Mouse (Mus musculus) right cerebral cortex, adult 2 months (tissue): ENCODE results near the gene Ecpas.
A peak's percentile ranks its signal among the peaks of the same experiment; 100 is the strongest.

Experiments
- DNase-seq, 2 experiments: peaks; one replicate each; pipeline ENCODE4 v3.0.0; 2021 to 2022; ENCODE audit warnings: low spot score in 2 of 2

Gene Ecpas

DNA sequence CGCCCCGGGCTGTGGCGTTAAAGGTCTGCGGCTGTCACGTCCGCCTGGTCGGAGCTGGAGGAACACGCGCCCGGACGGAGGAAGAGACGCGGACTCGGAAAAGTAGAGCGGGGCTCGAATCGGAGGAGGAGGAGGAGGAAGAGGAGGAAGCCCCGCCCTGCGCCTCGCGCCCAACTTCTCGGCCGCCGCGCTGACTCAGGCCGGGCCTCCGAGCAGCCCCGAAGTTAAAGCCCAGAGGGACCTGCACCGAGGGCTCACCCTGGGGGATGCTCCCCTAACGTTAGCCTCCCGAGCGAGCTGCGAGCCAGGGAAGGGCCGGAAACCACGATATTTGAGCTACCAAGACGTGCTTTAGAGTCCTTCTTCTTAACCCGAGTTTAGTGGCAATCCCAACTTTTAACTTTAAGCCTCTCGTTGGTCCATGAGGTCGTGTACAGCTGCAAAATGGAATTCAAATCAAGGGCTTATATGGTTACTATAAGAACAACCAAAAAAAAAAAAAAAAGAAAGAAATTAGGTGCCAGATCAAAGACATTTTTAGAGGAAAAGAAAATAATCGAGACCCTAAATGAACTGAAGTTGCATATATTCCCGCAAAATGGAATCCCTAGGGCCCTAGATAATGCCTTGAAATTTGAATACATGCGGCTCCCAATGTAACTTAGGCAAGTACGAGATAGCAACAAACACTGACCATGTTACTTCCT, at the start of gene Ecpas:
Gene Ecpas, minus strand, starts transcription at position 121 of the 707 bp plus-strand sequence.
- peak; percentile 74 to 78 for DNase-seq

DNA sequence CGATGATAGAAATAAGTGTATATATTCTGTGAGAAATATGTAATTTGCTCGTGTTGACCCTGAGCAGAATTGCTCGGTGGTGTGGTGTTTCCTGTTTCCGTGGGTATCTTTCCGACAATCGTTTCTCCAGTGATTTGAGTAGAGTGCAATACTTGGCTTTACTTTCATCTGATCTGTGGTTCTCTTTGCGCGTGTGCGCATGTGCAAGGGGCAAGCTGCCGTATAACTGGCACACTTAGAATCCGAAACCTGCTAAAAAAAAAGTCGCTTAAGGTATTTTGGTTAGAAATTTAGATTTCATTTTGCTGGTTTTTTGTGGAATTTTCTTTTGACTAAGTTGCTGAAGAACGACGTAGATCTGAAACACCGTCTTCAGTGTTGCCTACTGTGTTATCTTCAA, 49.2 kb upstream of the Ecpas start:
- no peak for DNase-seq

DNA sequence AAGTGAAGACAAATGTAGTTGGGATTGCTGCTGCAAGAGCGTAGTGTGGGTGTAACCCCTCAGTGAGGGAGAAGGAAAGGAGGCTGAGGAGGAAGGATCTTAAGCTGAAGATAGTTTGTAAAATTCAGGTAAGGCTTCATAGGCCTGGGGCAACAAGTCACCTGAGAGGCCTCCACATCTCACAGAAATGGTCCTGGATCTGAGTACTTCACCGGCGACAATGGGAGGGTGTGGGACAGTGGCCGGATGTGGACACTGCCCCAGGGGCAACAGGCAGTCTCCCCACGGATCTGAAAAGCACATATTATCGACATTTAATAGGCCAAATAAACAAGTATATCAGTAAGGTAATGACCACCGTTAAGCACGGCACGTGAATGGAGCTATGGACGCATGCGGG, 40.1 kb upstream of the Ecpas start:
- no peak for DNase-seq

- no peak for DNase-seq
Measured at GRCm38 (mm10) chr4:58948391-58948790, 35.8 kb upstream of the Ecpas start.

GRCm38 (mm10) chr4:58944695-58945094, 32.1 kb upstream of the Ecpas start:
- DNase-seq = peak; percentile 65 to 66

DNA sequence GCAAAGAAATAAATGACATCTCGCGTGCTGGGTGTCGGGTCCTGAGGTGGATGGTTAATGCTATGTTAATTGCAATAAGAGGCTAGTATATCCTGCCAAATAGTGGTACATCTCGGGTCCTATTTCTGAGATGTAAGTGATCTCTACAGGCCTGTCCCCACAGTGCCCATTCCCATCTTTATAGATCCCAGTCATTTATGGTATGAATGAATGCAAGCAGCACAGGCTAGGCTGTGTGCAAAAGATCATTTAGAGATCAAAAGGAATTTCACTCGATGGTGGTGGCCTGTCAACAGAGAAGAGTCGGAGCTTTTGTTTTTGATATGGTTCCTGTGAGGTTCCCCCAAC, 31.6 kb upstream of the Ecpas start:
- DNase-seq = no peak

- peak; percentile 93 to 96 for DNase-seq
Measured at GRCm38 (mm10) chr4:58943420-58944205, 31.1 kb upstream of the Ecpas start, which contains the start of gene Zkscan16. Gene Zkscan16 (plus strand): TSS chr4:58943628.

GRCm38 (mm10) chr4:58942942-58943341, 30.4 kb upstream of the Ecpas start:
- no peak for DNase-seq

DNA sequence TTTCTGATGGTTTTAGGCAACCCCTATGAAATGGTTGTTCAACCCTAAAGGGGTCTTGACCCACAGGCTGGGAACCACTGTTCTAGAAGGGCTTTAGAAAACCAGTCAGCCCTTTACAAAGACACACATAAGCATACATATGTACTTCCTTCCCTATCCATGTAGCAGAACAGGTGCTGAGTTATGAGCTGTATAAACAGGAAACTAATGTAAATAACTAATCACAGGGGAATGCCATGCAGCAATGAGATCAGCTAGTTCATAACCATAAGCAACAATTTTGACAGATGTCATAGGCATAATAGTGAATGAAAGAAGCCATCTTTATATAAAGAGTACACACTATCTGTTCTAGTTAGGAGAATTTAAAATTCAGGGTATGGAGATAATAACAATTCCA, 29.1 kb upstream of the Ecpas start:
- no peak for DNase-seq

- DNase-seq = no peak
Measured at GRCm38 (mm10) chr4:58935846-58936245, 23.3 kb upstream of the Ecpas start.

GRCm38 (mm10) chr4:58934746-58935476, 22.4 kb upstream of the Ecpas start:
- DNase-seq = peak in 1 of 2 experiments; percentile 17

GRCm38 (mm10) chr4:58934308-58934707, 21.8 kb upstream of the Ecpas start:
- DNase-seq = no peak

GRCm38 (mm10) chr4:58932541-58932940, 20.0 kb upstream of the Ecpas start:
- no peak for DNase-seq

DNA sequence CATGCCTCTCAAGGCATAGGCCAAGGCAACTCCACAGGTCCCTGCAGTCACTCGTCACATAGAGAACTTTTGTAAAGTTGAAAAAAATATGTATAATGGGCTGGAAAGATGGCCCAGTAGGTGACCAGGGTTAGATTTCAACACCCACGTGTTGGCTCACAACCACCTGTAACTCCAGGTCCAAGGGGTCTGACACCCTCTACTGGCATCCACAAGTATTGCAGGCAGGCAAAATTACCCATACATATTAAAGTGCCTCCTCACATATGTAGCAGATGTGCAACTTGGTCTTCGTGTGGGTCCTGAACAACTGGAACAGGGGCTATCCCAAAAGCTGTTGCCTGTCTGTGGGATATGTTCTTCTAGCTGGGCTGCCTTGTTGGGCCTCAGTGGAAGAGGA, 15.1 kb upstream of the Ecpas start:
- DNase-seq = no peak

DNA sequence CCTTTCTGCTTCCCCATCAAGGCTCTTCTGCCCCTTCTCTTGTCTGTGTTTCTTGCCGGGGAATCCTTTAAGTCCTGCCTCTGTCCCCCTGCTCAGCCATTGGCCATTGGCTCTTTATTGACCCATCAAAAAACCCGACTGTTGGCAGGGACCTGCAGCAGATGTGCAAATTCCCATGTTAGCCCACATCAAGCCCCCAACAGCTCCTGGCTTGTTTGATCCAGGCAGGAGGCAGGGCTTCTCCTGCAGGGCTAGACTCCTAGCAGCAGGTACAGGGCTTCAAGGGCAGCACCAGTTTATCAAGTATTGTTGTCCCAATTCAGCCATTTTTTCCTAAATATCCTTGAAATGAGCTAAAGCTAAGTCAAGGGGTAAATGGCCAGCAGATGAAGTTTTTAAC, 13.6 kb upstream of the Ecpas start:
- no peak for DNase-seq

- DNase-seq = no peak
Measured at GRCm38 (mm10) chr4:58925664-58926063, 13.1 kb upstream of the Ecpas start.

- no peak for DNase-seq
Measured at GRCm38 (mm10) chr4:58923933-58924332, 11.4 kb upstream of the Ecpas start.

DNA sequence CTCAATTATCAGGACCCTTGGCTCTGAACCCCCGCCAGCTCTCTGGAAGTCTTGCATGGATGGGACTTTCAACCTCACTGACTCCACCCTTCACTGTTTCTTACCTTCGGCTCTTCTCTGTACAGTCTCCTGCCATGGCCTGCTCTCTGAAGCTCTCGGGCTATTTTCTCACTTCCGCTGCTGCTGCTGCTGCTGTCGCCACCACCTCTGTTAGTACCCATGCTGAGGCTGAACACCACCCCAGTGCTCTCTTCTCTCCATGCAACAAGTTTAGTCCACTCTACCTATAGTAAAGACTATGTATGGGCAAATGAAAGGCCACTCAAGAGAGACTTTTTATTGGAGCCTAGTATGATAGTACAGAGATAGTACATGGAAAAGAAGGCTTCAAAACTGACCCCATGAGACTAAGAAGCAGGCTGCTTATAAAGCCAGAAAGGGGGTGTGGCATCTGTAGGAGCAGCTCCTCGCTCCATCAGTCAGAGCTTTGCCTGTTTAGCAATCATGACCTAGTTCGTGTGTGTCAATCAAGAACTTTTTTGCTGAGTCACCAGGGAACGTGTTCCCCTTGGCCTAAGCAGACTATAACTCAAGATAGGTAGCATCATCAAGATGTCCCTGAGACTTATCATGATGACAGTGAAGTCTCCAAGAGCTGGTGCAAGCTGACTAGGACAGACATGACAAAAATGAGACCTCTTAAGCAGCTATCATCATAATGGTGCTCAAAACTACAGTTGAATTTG, 2.7 kb upstream of the Ecpas start:
- no peak for DNase-seq

- no peak for DNase-seq
Measured at GRCm38 (mm10) chr4:58913336-58914026, 932 bp upstream of the Ecpas start.

DNA sequence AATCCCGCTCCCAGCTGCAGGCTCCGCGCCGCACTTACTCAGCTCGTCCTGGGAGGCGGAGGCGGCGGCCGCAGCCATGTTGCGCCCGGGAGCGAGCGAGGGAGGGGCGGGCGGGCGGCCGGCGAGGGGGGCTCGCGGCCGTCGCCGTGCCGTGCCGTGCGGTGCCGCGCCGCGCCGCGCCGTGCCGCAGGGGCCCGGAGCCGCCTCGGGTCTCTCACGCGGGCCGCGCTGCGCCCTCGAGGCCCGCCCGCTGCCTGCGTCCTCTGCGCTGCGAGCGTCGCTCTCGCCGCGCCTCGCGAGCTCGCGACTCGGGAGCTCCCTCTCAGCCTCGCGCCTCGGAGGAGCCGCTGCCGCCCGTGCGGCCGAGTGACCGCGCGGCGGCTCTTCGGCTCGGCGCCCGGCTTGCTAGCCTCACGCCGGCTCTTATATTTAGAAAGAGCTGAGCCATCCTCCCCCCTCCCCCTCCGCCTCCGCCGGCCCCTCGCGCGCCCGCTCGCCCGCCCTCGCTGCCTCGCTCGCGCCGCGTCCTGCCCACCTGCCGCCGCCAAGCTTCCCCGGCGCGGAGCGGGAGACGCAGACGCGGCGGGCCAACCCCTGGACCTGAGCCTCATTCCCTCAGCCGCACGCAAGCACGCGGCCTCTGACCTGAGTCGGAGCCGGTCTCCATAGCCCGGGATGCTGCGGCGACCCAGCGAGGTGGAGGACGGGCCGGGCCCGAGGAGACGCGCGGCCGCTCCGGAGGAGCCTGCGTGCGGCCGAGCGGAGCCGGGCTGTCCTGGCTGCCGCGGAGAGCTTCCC, 519 bp downstream of the Ecpas start:
- DNase-seq = peak; percentile 44 to 50
